Mouse (Mus musculus): Measurements from ENCODE around the gene Rsad1. TPM values are rescaled to one million over a fixed set of nuclear protein-coding genes. Genes with fewer than 3 reads are reported as not detected.
A peak's percentile ranks its signal among the peaks of the same experiment; 100 is the strongest.

Gene Rsad1
- polyA plus RNA-seq, 1 experiment: 12.5 TPM

- peak in 1 of 2 experiments; percentile 40 for DNase-seq (ENCODE audit: extremely low spot score in 1 of 2, low spot score in 1 of 2)
Measured at GRCm38 (mm10) chr11:94549691-94550441, 811 bp upstream of the Rsad1 start.

GRCm38 (mm10) chr11:94548041-94548784 lies 842 bp downstream of the Rsad1 start:
- peak in 1 of 2 experiments; percentile 66 for DNase-seq (ENCODE audit: extremely low spot score in 1 of 2, low spot score in 1 of 2)

- DNase-seq (ENCODE audit: extremely low spot score in 1 of 2, low spot score in 1 of 2): no peak
Measured at GRCm38 (mm10) chr11:94547271-94547670, 1.8 kb downstream of the Rsad1 start.

- no peak for DNase-seq (ENCODE audit: extremely low spot score in 1 of 2, low spot score in 1 of 2)
Measured at GRCm38 (mm10) chr11:94546381-94546780, 2.7 kb downstream of the Rsad1 start.

- DNase-seq (ENCODE audit: extremely low spot score in 1 of 2, low spot score in 1 of 2): no peak
Measured at GRCm38 (mm10) chr11:94544422-94544821, 4.6 kb downstream of the Rsad1 start.

- DNase-seq (ENCODE audit: extremely low spot score in 1 of 2, low spot score in 1 of 2): peak; percentile 88 to 98
Measured at GRCm38 (mm10) chr11:94543932-94544331, 5.1 kb downstream of the Rsad1 start.

GRCm38 (mm10) chr11:94543344-94543743 lies 5.7 kb downstream of the Rsad1 start:
- no peak for DNase-seq (ENCODE audit: extremely low spot score in 1 of 2, low spot score in 1 of 2)

- DNase-seq (ENCODE audit: extremely low spot score in 1 of 2, low spot score in 1 of 2): no peak
Measured at GRCm38 (mm10) chr11:94542400-94542799, 6.7 kb downstream of the Rsad1 start.

GRCm38 (mm10) chr11:94539761-94540160 lies 9.3 kb downstream of the Rsad1 start:
- DNase-seq (ENCODE audit: extremely low spot score in 1 of 2, low spot score in 1 of 2): no peak

- DNase-seq (ENCODE audit: extremely low spot score in 1 of 2, low spot score in 1 of 2): no peak
Measured at GRCm38 (mm10) chr11:94538733-94539292, 10.2 kb downstream of the Rsad1 start.

- DNase-seq (ENCODE audit: extremely low spot score in 1 of 2, low spot score in 1 of 2): peak in 1 of 2 experiments; percentile 28
Measured at GRCm38 (mm10) chr11:94533171-94533570, 15.9 kb downstream of the Rsad1 start.

GRCm38 (mm10) chr11:94528879-94529278 lies 20.2 kb downstream of the Rsad1 start:
- DNase-seq (ENCODE audit: extremely low spot score in 1 of 2, low spot score in 1 of 2): no peak

- no peak for DNase-seq (ENCODE audit: extremely low spot score in 1 of 2, low spot score in 1 of 2)
Measured at GRCm38 (mm10) chr11:94526171-94526879, 22.7 kb downstream of the Rsad1 start.

- DNase-seq (ENCODE audit: extremely low spot score in 1 of 2, low spot score in 1 of 2): peak in 1 of 2 experiments; percentile 60
Measured at GRCm38 (mm10) chr11:94521219-94521843, 27.7 kb downstream of the Rsad1 start, which contains the start of gene Mycbpap. TSS of gene Mycbpap (minus strand) at chr11:94521742.

GRCm38 (mm10) chr11:94513452-94513851 lies 35.6 kb downstream of the Rsad1 start:
- no peak for DNase-seq (ENCODE audit: extremely low spot score in 1 of 2, low spot score in 1 of 2)

GRCm38 (mm10) chr11:94508976-94509375 lies 40.1 kb downstream of the Rsad1 start:
- no peak for DNase-seq (ENCODE audit: extremely low spot score in 1 of 2, low spot score in 1 of 2)

- DNase-seq (ENCODE audit: extremely low spot score in 1 of 2, low spot score in 1 of 2): no peak
Measured at GRCm38 (mm10) chr11:94501482-94501881, 47.6 kb downstream of the Rsad1 start.

GRCm38 (mm10) chr11:94500362-94500761 lies 48.7 kb downstream of the Rsad1 start:
- DNase-seq (ENCODE audit: extremely low spot score in 1 of 2, low spot score in 1 of 2): no peak

GRCm38 (mm10) chr11:94499661-94500152 lies 49.3 kb downstream of the Rsad1 start, which contains the start of gene Epn3:
TSS of gene Epn3 (minus strand) at chr11:94499974.
- DNase-seq (ENCODE audit: extremely low spot score in 1 of 2, low spot score in 1 of 2): no peak

GRCm38 (mm10) chr11:94499035-94499434 lies 50.0 kb downstream of the Rsad1 start:
- DNase-seq (ENCODE audit: extremely low spot score in 1 of 2, low spot score in 1 of 2): peak in 1 of 2 experiments; percentile 28

All from frontal cortex, adult 2 months (tissue).